Mouse (Mus musculus) intestine, embryonic 16.5 days (tissue): Measurements from ENCODE around the gene Nmnat3. TPM values are rescaled to one million over a fixed set of nuclear protein-coding genes. Genes with fewer than 3 reads are reported as not detected.

ENCODE experiments used
- ATAC-seq: fragments of 200-750 bp; cut with Nextera tagmentation; 2 replicates; pipeline ENCODE4 v1.8.0; 2017; ENCODE audit warnings: moderate TSS enrichment, moderate library complexity
- H3K27ac ChIP-seq: fragments of 300-500 bp; sonication (generic); 2 replicates; pipeline ENCODE4 v1.5.1; 2014; ENCODE audit warnings: mild to moderate bottlenecking, low read length
- H3K27me3 ChIP-seq: fragments of 300-500 bp; sonication (generic); replicated peaks from 2 replicates; pipeline ENCODE4 v1.6.1; 2014; ENCODE audit warnings: low read length, control low read depth, mixed read lengths; ENCODE audit not compliant: control insufficient read depth, insufficient read depth
- H3K36me3 ChIP-seq: fragments of 300-500 bp; sonication (generic); 2 replicates; pipeline ENCODE4 v1.6.1; 2014; ENCODE audit warnings: low read length, control low read depth; ENCODE audit not compliant: control insufficient read depth, insufficient read depth
- H3K4me1 ChIP-seq: fragments of 300-500 bp; sonication (generic); 2 replicates; pipeline ENCODE4 v1.6.1; 2014; ENCODE audit warnings: low read length, control low read depth, mixed read lengths; ENCODE audit not compliant: control insufficient read depth, insufficient read depth
- H3K4me2 ChIP-seq: fragments of 300-500 bp; sonication (generic); 2 replicates; pipeline ENCODE4 v1.6.1; 2014; ENCODE audit warnings: low read depth, low read length, control low read depth
- H3K4me3 ChIP-seq: fragments of 300-500 bp; sonication (generic); 2 replicates; pipeline ENCODE4 v1.5.1; 2014; ENCODE audit warnings: mild to moderate bottlenecking, low read length
- H3K9ac ChIP-seq: fragments of 300-500 bp; sonication (generic); 2 replicates; pipeline ENCODE4 v1.6.1; 2014; ENCODE audit warnings: low read depth, low read length
- H3K9me3 ChIP-seq: fragments of 300-500 bp; sonication (generic); 2 replicates; pipeline ENCODE4 v1.6.1; 2016; ENCODE audit warnings: low read length, control low read depth; ENCODE audit not compliant: control insufficient read depth
- WGBS: fragments of 180-500 bp; shearing (Covaris S2); extraction: QIAGEN DNeasy Blood & Tissue Kit; methylation state at CpG from one replicate; pipeline ENCODE4 v1.1.7; 2014; 5-methylcytosine and 5-hydroxymethylcytosine counted together
- polyA plus RNA-seq: library from polyadenylated mRNA; unstranded; fragments of >200 nt; fragmentation: Nextera tagmentation; extraction: Ambion mirVana; gene quantifications from 2 replicates; pipeline ENCODE4 v1.2.1, GENCODE M21; 2015

The Nmnat3 gene
- polyA plus RNA-seq, 1 experiment from 2014 or later, result 20.1 TPM

GRCm38 (mm10) chr9:98433021-98433420, 145.8 kb downstream of the Nmnat3 start:
- 0 out of 2 replicates have a peak, but pooled peaks cover 4% of the 10 kb centered on the region for H3K36me3 ChIP-seq
- peaks cover 46% of the 10 kb centered on the region for H3K4me1 ChIP-seq
- WGBS, result 52% methylated on average over 2 of the region's 2 CpGs
- H3K9me3 ChIP-seq, result no peaks in the 10 kb centered on the region
- H3K4me3 ChIP-seq, result no peak overlapping the region
- H3K27ac ChIP-seq, result peak overlapping the region; percentile 74
- no peak overlapping the region for H3K9ac ChIP-seq
- no peaks in the 10 kb centered on the region for H3K27me3 ChIP-seq
- H3K4me2 ChIP-seq, result 0 out of 2 replicates have a peak overlapping the region, but pooled peaks have one; percentile 4
- ATAC-seq, result peak; percentile 83

- WGBS, result 41% methylated on average over 4 of the region's 4 CpGs
- no peak for ATAC-seq
- no peak overlapping the region for H3K9ac ChIP-seq
- no peaks in the 10 kb centered on the region for H3K9me3 ChIP-seq
- no peak overlapping the region for H3K27ac ChIP-seq
- H3K4me2 ChIP-seq, result no peak overlapping the region
- H3K27me3 ChIP-seq, result no peaks in the 10 kb centered on the region
- H3K36me3 ChIP-seq, result 0 out of 2 replicates have a peak, but pooled peaks cover 4% of the 10 kb centered on the region
- H3K4me1 ChIP-seq, result peaks cover 38% of the 10 kb centered on the region
- H3K4me3 ChIP-seq, result no peak overlapping the region
These were observed 146.8 kb downstream of the Nmnat3 start for GRCm38 (mm10) chr9:98433956-98434588.

GRCm38 (mm10) chr9:98437819-98438218, 150.6 kb downstream of the Nmnat3 start:
- 0 out of 2 replicates have a peak, but pooled peaks cover 4% of the 10 kb centered on the region for H3K36me3 ChIP-seq
- H3K9ac ChIP-seq, result no peak overlapping the region
- H3K27me3 ChIP-seq, result no peaks in the 10 kb centered on the region
- no peak for ATAC-seq
- H3K4me3 ChIP-seq, result no peak overlapping the region
- no peak overlapping the region for H3K4me2 ChIP-seq
- H3K27ac ChIP-seq, result no peak overlapping the region
- no peaks in the 10 kb centered on the region for H3K9me3 ChIP-seq
- WGBS, result 78% methylated on average over 4 of the region's 4 CpGs
- peaks cover 12% of the 10 kb centered on the region for H3K4me1 ChIP-seq

- no peak overlapping the region for H3K27ac ChIP-seq
- H3K4me1 ChIP-seq, result peaks cover 3% of the 10 kb centered on the region; the same call in 1 of the 2 replicates
- no peak overlapping the region for H3K9ac ChIP-seq
- no peaks in the 10 kb centered on the region for H3K9me3 ChIP-seq
- 71% methylated on average over 3 of the region's 3 CpGs for WGBS
- H3K27me3 ChIP-seq, result no peaks in the 10 kb centered on the region
- ATAC-seq, result no peak
- 0 out of 2 replicates have a peak, but pooled peaks cover 4% of the 10 kb centered on the region for H3K36me3 ChIP-seq
- no peak overlapping the region for H3K4me2 ChIP-seq
- no peak overlapping the region for H3K4me3 ChIP-seq
These were observed 151.9 kb downstream of the Nmnat3 start for GRCm38 (mm10) chr9:98439091-98439490.

- no peaks in the 10 kb centered on the region for H3K9me3 ChIP-seq
- no peaks in the 10 kb centered on the region for H3K27me3 ChIP-seq
- peaks cover 3% of the 10 kb centered on the region; the same call in 1 of the 2 replicates for H3K36me3 ChIP-seq
- 63% methylated on average over 5 of the region's 5 CpGs for WGBS
- H3K4me3 ChIP-seq, result no peak overlapping the region
- no peak overlapping the region for H3K9ac ChIP-seq
- no peak overlapping the region for H3K4me2 ChIP-seq
- H3K4me1 ChIP-seq, result peaks cover 9% of the 10 kb centered on the region
- ATAC-seq, result no peak
- H3K27ac ChIP-seq, result no peak overlapping the region
These were observed 155.4 kb downstream of the Nmnat3 start for GRCm38 (mm10) chr9:98442638-98443037.

GRCm38 (mm10) chr9:98445359-98446149, 158.3 kb downstream of the Nmnat3 start:
- Histone ChIP-seq H3K36me3 (peaks cover 3% of the 10 kb centered on the region; the same call in 1 of the 2 replicates), H3K9ac (no peak overlapping the region), H3K4me3 (no peak overlapping the region), H3K9me3 (no peaks in the 10 kb centered on the region), H3K27me3 (no peaks in the 10 kb centered on the region), H3K4me1 (peaks cover 9% of the 10 kb centered on the region), H3K27ac (0 out of 2 replicates have a peak overlapping the region, but pooled peaks have one; percentile 31), H3K4me2 (no peak overlapping the region)
- peak; percentile 43; the same call in 1 of the 2 replicates for ATAC-seq
- WGBS, result 74% methylated on average over 9 of the region's 9 CpGs

- no peak overlapping the region for H3K4me3 ChIP-seq
- H3K27ac ChIP-seq, result no peak overlapping the region
- no peaks in the 10 kb centered on the region for H3K4me1 ChIP-seq
- no peaks in the 10 kb centered on the region for H3K27me3 ChIP-seq
- WGBS, result 68% methylated on average over 1 of the region's 1 CpGs
- H3K9ac ChIP-seq, result no peak overlapping the region
- peaks cover 3% of the 10 kb centered on the region; the same call in 1 of the 2 replicates for H3K36me3 ChIP-seq
- H3K9me3 ChIP-seq, result no peaks in the 10 kb centered on the region
- no peak overlapping the region for H3K4me2 ChIP-seq
- no peak for ATAC-seq
These were observed 163.7 kb downstream of the Nmnat3 start for GRCm38 (mm10) chr9:98450976-98451375.

GRCm38 (mm10) chr9:98466709-98467108, 179.5 kb downstream of the Nmnat3 start:
- no peak overlapping the region for H3K9ac ChIP-seq
- 26% methylated on average over 2 of the region's 2 CpGs for WGBS
- H3K27me3 ChIP-seq, result no peaks in the 10 kb centered on the region
- H3K36me3 ChIP-seq, result no peaks in the 10 kb centered on the region
- H3K4me2 ChIP-seq, result no peak overlapping the region
- H3K9me3 ChIP-seq, result no peaks in the 10 kb centered on the region
- peak; percentile 99 for ATAC-seq
- no peaks in the 10 kb centered on the region; the same call in 1 of the 2 replicates for H3K4me1 ChIP-seq
- H3K27ac ChIP-seq, result peak overlapping the region; percentile 83
- no peak overlapping the region for H3K4me3 ChIP-seq
